Mouse (Mus musculus) liver, embryonic 14.5 days (tissue): ENCODE measurements around the gene Hint1.

Source experiments
- CTCF ChIP-seq: IDR thresholded peaks from 2 replicates; pipeline ENCODE4 v1.5.1; 2016; ENCODE audit warnings: antibody characterized with exemption, low read depth, control low read depth
- EP300 ChIP-seq: IDR thresholded peaks from 2 replicates; pipeline ENCODE4 v1.6.1; 2016; ENCODE audit warnings: antibody characterized with exemption, low read depth

DNA sequence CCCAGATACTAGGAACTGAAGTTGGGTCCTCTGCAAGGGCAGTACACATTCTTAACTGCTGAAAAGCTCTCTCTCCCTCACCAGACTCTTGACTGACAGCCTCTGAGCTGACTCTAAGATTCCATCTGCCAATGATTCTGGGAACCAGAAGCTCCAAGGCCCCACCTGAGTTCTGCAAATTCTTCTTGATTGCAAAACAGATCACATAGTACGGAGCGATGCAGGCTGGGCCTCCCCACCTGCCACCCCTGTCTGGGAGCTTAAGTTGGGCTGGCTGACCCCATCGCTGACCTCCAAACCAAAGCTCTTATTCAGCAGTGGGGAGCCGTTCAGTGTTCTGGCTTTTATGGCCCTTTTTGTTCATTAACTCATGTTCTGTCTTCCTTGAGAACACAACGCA lies 31.3 kb downstream of the Hint1 start:
- TF ChIP-seq EP300 (no peak), CTCF (no peak)
